Mouse (Mus musculus) c-Kit-negative CD71-positive TER-119-positive erythroid progenitor cells, embryonic 14.5 days (primary cell): ENCODE data around the gene Slc28a1.

Source experiments
- DNase-seq: peaks from one replicate; pipeline ENCODE4 v3.0.0-alpha.2; 2013; ENCODE audit warnings: low read depth, low spot score

The Slc28a1 gene

DNA sequence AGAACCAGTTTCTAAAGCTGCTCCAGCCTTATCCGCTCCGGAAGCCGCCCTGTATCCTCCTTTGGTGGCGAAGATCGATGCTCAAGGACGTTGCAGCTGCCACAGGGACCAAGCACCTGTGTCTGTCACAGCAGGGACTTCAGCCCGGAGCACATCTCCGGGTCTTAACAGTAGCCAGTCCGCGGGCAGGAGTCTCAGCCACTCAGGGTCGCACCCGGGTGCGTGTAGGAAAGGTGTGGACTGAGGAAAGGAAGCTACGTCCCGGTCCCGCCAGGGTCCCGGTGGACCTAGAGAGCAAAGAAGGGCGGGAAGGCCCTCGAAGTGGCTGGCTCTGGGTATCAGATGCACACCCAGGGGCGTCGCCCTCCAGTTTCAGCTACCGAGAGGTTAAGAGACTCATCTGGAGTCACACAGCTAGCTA is 97.7 kb downstream of the Slc28a1 start:
- DNase-seq: no peak

GRCm38 (mm10) chr7:81212697-81213346 is 98.2 kb downstream of the Slc28a1 start:
- DNase-seq: no peak

- no peak for DNase-seq
These were observed 99.0 kb downstream of the Slc28a1 start, which contains the start of gene Pde8a for GRCm38 (mm10) chr7:81213347-81214152. Pde8a (plus strand) TSS chr7:81213596.

DNA sequence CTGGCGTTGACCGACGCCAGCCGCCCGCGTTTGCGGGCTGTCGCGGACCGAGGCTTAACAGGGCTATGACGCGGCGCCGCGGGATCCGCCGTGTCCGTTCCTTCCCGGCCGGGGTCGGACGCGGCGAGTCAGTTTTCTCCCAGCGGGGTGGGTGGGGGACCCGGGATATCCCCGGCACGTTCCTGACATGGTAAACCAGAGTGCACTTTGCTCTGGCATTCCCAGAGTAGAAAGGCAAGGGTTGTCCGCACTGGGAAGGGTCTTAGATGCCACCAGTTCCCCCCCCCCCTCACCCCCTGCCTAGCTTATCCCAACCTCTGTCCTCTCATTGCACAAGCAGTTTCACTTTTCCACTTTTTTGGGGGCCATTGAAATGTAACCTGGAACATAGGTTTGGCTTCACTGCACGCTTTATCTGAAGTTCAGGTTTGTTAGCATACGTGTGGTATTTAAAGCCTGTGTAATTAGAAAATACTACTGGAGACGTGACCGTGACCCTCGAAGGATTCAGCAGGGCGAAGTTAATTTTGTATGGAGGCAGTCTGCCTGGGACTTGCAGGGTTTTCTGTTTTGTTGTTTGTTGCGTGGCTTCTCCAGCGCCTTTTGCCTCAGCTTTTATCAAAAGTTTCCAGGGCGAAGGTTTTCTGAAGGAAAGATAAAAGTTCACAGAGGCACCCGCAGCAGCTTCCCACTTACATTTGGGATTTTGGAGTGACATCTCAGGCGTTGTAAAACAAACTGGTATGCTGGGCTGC is 99.7 kb downstream of the Slc28a1 start:
- DNase-seq: no peak

- DNase-seq: no peak
These were observed 101.4 kb downstream of the Slc28a1 start for GRCm38 (mm10) chr7:81215950-81216349.

GRCm38 (mm10) chr7:81219321-81219720 is 104.7 kb downstream of the Slc28a1 start:
- DNase-seq: no peak
